Mouse (Mus musculus) midbrain, embryonic 10.5 days (tissue): ENCODE measurements around the gene Ilk. TPM values are rescaled to one million over a fixed set of nuclear protein-coding genes. Genes with fewer than 3 reads are reported as not detected.
A peak's percentile ranks its signal among the peaks of the same experiment; 100 is the strongest.

ENCODE experiments used
- DNase-seq: peaks from one replicate; pipeline ENCODE4 v3.0.0-alpha.2; 2017; ENCODE audit warnings: low spot score
- H3K27ac ChIP-seq: fragments of 300-500 bp; sonication (generic); replicated peaks from 2 replicates; pipeline ENCODE4 v1.5.1; 2016; ENCODE audit warnings: mild to moderate bottlenecking
- H3K27me3 ChIP-seq: fragments of 300-500 bp; sonication (generic); 2 replicates; pipeline ENCODE4 v1.6.1; 2016; ENCODE audit warnings: low read depth, mild to moderate bottlenecking; ENCODE audit not compliant: poor library complexity, severe bottlenecking
- H3K36me3 ChIP-seq: fragments of 300-500 bp; sonication (generic); 2 replicates; pipeline ENCODE4 v1.6.1; 2016; ENCODE audit warnings: mild to moderate bottlenecking, moderate library complexity
- H3K4me1 ChIP-seq: fragments of 300-500 bp; sonication (generic); 2 replicates; pipeline ENCODE4 v1.6.1; 2016
- H3K4me3 ChIP-seq: fragments of 300-500 bp; sonication (generic); 2 replicates; pipeline ENCODE4 v1.5.1; 2016; ENCODE audit warnings: mild to moderate bottlenecking, moderate library complexity
- H3K9me3 ChIP-seq: fragments of 300-500 bp; sonication (generic); replicated peaks from 2 replicates; pipeline ENCODE4 v1.6.1; 2016; ENCODE audit warnings: mild to moderate bottlenecking
- WGBS: fragments of 180-500 bp; shearing (Covaris S2); methylation state at CpG from one replicate; pipeline ENCODE4 v1.1.7; 2016; 5-methylcytosine and 5-hydroxymethylcytosine counted together
- polyA plus RNA-seq: library from polyadenylated mRNA; unstranded; fragments of >200 nt; fragmentation: Nextera tagmentation; extraction: Ambion mirVana; gene quantifications from 2 replicates; pipeline ENCODE4 v1.2.1, GENCODE M21; 2016

Ilk gene
- polyA plus RNA-seq, result 236 and 240 TPM in 2 replicates

GRCm38 (mm10) chr7:105736264-105736901 is at the start of gene Ilk:
Gene Ilk (plus strand): TSS chr7:105736592.
- Histone ChIP-seq H3K27me3 (no peaks in the 10 kb centered on the region), H3K4me3 (peak within 1 kb of the TSS; percentile 91), H3K4me1 (peaks cover 40% of the 10 kb centered on the region), H3K9me3 (no peaks in the 10 kb centered on the region), H3K36me3 (peaks cover 52% of the 10 kb centered on the region), H3K27ac (peak within 1 kb of the TSS; percentile 92)
- WGBS, result under 1% methylated on average over 59 of the region's 62 CpGs
- peak; percentile 89 for DNase-seq

GRCm38 (mm10) chr7:105690875-105691274 is 45.5 kb upstream of the Ilk start:
- WGBS, result 85% methylated on average over 1 of the region's 1 CpGs
- peaks cover 1% of the 10 kb centered on the region for H3K4me1 ChIP-seq

DNA sequence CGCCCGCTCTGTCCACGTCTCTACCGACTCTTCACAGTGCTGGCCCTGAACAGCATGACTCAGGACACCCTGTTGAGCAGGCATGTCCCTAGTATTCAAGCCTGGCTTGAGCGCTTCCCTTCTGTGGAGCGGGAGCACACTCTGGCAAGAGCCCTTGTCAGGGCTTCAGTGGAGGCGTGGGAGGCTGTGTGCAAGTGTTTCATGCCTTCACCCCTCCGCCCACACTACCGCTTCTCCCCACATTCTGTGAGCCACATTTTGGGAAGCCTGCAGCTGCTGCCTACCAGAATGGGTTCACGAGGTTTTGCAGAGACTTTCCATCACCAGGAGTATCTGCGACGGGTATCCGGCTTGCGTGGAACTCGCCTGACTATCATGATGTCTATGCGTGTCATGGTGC is 33.2 kb upstream of the Ilk start:
- H3K27me3 ChIP-seq, result no peaks in the 10 kb centered on the region
- no peaks in the 10 kb centered on the region for H3K36me3 ChIP-seq
- WGBS, result 85% methylated on average over 16 of the region's 16 CpGs
- H3K4me3 ChIP-seq, result no peak overlapping the region
- DNase-seq, result no peak
- no peak overlapping the region for H3K27ac ChIP-seq
- no peaks in the 10 kb centered on the region for H3K9me3 ChIP-seq
- no peaks in the 10 kb centered on the region for H3K4me1 ChIP-seq

More at GRCm38 (mm10) chr7:105690875-105691274, 45.5 kb upstream of the Ilk start:
- DNase-seq, result no peak
- H3K36me3 ChIP-seq, result no peaks in the 10 kb centered on the region
- H3K4me3 ChIP-seq, result no peak overlapping the region
- H3K27ac ChIP-seq, result no peak overlapping the region
- 0 out of 2 replicates have a peak, but pooled peaks cover 6% of the 10 kb centered on the region for H3K27me3 ChIP-seq
- no peaks in the 10 kb centered on the region for H3K9me3 ChIP-seq

- WGBS, result 87% methylated on average over 4 of the region's 4 CpGs
Observed at GRCm38 (mm10) chr7:105703816-105704215, 32.6 kb upstream of the Ilk start.

DNA sequence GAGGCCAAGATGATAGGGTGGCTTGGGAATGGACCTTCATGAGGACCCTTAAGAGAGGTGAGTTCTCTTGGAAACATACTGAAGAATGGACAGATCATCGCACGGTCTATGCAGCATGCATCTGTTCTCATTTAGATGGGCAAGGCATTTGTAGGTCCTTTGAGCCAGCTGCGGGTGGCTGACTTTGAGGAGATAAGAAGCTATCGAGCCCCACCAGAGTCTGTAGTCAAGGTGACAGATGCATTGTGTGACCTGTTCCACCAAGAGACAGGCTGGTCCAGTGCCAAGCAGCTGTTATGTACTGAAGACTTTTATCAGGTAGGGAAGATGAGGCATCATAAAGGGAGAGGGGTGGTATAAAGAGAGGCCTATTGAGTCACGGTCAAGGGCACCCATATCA is 27.7 kb upstream of the Ilk start:
- Histone ChIP-seq H3K36me3 (no peaks in the 10 kb centered on the region), H3K4me1 (no peaks in the 10 kb centered on the region), H3K9me3 (no peaks in the 10 kb centered on the region), H3K27me3 (no peaks in the 10 kb centered on the region), H3K4me3 (no peak overlapping the region), H3K27ac (no peak overlapping the region)
- 88% methylated on average over 5 of the region's 5 CpGs for WGBS
- no peak for DNase-seq

More at GRCm38 (mm10) chr7:105703816-105704215, 32.6 kb upstream of the Ilk start:
- Histone ChIP-seq H3K9me3 (no peaks in the 10 kb centered on the region), H3K4me1 (no peaks in the 10 kb centered on the region), H3K27me3 (no peaks in the 10 kb centered on the region), H3K4me3 (no peak overlapping the region), H3K36me3 (no peaks in the 10 kb centered on the region), H3K27ac (no peak overlapping the region)
- DNase-seq, result no peak

GRCm38 (mm10) chr7:105715366-105715765 is 21.0 kb upstream of the Ilk start:
- Histone ChIP-seq H3K4me3 (no peak overlapping the region), H3K9me3 (no peaks in the 10 kb centered on the region), H3K4me1 (no peaks in the 10 kb centered on the region), H3K27me3 (no peaks in the 10 kb centered on the region), H3K27ac (no peak overlapping the region), H3K36me3 (no peaks in the 10 kb centered on the region)
- 57% methylated on average over 3 of the region's 3 CpGs for WGBS
- DNase-seq, result no peak

DNA sequence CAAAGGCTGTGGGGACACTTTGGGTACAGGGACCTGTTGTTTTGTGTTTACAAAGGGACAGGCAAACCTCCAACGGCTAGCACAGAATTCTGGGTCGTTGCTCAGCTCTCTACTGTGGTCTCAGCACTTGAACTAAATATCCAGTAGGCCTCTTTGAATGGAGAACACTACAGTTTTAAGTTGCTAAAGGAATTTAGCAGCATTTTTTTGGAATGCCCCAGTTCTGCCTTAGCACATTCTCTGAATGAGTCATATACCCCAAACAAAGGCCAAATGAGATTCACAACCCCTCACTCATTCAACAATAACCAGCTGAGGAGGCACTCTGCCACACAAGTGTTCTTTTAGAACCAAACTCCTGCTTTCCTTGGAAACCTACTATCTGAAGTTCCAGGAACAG is 14.5 kb upstream of the Ilk start:
- no peak overlapping the region for H3K27ac ChIP-seq
- H3K9me3 ChIP-seq, result no peaks in the 10 kb centered on the region
- no peaks in the 10 kb centered on the region for H3K36me3 ChIP-seq
- 67% methylated on average over 2 of the region's 2 CpGs for WGBS
- DNase-seq, result no peak
- no peaks in the 10 kb centered on the region for H3K27me3 ChIP-seq
- no peaks in the 10 kb centered on the region for H3K4me1 ChIP-seq
- no peak overlapping the region for H3K4me3 ChIP-seq

GRCm38 (mm10) chr7:105726144-105726979 is 10.0 kb upstream of the Ilk start:
- WGBS, result 79% methylated on average over 4 of the region's 4 CpGs
- no peak overlapping the region for H3K4me3 ChIP-seq
- H3K27me3 ChIP-seq, result no peaks in the 10 kb centered on the region
- DNase-seq, result peak; percentile 33
- H3K27ac ChIP-seq, result no peak overlapping the region; the same call in 1 of the 2 replicates
- H3K9me3 ChIP-seq, result no peaks in the 10 kb centered on the region
- H3K36me3 ChIP-seq, result peaks cover 23% of the 10 kb centered on the region
- H3K4me1 ChIP-seq, result peaks cover 7% of the 10 kb centered on the region; the same call in 1 of the 2 replicates

DNA sequence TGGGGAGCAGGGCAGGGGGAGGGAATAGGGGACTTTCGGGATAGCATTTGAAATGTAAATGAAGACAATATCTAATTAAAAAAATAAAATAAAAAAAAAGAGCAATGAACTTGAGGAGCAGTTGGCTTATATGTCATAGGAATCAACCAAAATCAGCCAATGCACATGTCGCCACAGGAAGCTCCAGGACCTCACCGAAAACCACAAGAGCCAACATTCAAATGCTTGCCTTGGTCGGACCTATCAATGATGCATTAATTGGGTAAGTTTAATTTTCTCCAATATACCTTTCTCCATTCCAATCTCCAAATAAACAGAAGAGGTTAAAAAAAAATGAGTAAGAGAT is 9.4 kb upstream of the Ilk start:
- H3K4me3 ChIP-seq, result no peak overlapping the region
- no peak for DNase-seq
- H3K27me3 ChIP-seq, result no peaks in the 10 kb centered on the region
- no peak overlapping the region for H3K27ac ChIP-seq
- peaks cover 7% of the 10 kb centered on the region; the same call in 1 of the 2 replicates for H3K4me1 ChIP-seq
- H3K9me3 ChIP-seq, result no peaks in the 10 kb centered on the region
- peaks cover 29% of the 10 kb centered on the region for H3K36me3 ChIP-seq
- WGBS, result 93% methylated on average over 4 of the region's 4 CpGs

DNA sequence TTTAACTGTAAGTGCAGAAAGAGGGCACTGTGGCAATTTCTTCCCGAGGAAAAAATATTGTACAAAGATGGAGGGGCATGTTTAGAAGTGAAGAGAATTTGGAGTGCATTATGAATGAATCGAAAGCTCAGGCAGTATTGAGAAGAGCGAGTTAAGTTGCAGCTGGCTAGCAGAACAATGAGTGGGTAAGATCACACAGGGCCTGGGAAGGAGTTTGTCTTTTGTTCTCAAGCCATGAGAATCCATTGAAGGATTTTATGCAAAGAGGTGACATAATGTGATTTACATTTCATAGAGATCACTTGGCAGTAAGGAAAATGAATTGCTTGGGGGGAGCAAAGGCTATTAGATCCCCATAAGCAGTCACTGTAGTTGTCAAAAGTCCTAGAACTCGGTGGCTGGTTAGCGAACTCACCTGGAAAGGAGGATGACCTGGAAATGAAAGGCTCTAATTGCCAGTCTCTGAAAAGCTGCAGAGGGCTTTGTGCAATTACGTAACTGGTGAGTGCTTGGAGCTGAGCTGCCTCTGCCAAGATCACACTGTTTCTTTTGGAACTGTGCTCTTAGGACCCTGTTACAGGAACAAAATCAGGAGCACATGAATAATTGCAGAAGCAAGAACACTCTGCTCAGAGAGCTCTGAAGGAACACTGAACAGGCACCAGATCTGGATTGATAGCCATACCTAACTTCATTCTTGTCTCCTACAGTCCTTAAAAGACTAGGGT is 7.5 kb upstream of the Ilk start:
- 85% methylated on average over 6 of the region's 6 CpGs for WGBS
- no peak for DNase-seq
- Histone ChIP-seq H3K9me3 (no peaks in the 10 kb centered on the region), H3K27ac (no peak overlapping the region), H3K4me1 (peaks cover 7% of the 10 kb centered on the region; the same call in 1 of the 2 replicates), H3K36me3 (peaks cover 48% of the 10 kb centered on the region), H3K27me3 (no peaks in the 10 kb centered on the region), H3K4me3 (no peak overlapping the region)

- Histone ChIP-seq H3K27me3 (no peaks in the 10 kb centered on the region), H3K4me3 (no peak overlapping the region), H3K9me3 (no peaks in the 10 kb centered on the region), H3K36me3 (peaks cover 59% of the 10 kb centered on the region), H3K4me1 (peaks cover 39% of the 10 kb centered on the region), H3K27ac (no peak overlapping the region)
- 96% methylated on average over 11 of the region's 11 CpGs for WGBS
- no peak for DNase-seq
Observed at GRCm38 (mm10) chr7:105733836-105734235, 2.6 kb upstream of the Ilk start.

- Histone ChIP-seq H3K9me3 (no peaks in the 10 kb centered on the region), H3K4me1 (peaks cover 38% of the 10 kb centered on the region), H3K27ac (no peak overlapping the region), H3K36me3 (peaks cover 52% of the 10 kb centered on the region), H3K27me3 (no peaks in the 10 kb centered on the region), H3K4me3 (0 out of 2 replicates have a peak overlapping the region, but pooled peaks have one; percentile 91)
- WGBS, result 92% methylated on average over 8 of the region's 8 CpGs
- no peak for DNase-seq
Observed at GRCm38 (mm10) chr7:105734826-105735225, 1.6 kb upstream of the Ilk start.
